Mouse (Mus musculus): ENCODE results near the gene Heatr4.

DNA sequence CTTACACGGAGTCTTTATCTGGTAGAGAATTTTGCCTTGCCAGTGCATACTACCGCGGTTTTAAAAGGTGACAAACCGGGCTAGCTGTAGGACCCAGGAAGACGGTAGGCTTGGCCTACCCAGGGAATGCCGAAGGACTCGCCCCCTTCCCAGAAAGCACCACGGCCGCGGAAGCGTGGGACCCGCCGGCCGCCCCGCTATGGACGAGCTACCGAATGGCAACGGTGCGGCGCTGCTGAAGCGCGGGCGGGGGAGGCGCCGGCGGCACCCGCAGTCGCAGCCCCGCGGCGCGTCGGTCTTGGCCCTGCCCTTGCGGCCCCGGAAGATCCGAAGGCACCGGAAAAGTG is 34.2 kb downstream of the Heatr4 start, which contains the start of gene Riox1:
- TF ChIP-seq GATA1 (IDR thresholded peaks at IDR 0.05; ENCODE audit: low read length) = no peak
- no peak for TF ChIP-seq TAL1 (IDR thresholded peaks at IDR 0.05; ENCODE audit: low read length)

Measured in erythroblast, embryonic 14.5 days (primary cell).